Mouse (Mus musculus) hindbrain, embryonic 15.5 days (tissue): ENCODE measurements at regions not wholly inside any gene's neighbourhood (a gene's known extent, or its start where the extent isn't known, plus 50 kb on each side); places are given as distances from the start of the nearest gene placed in this dataset.

Experiments used
- ATAC-seq: fragments of 200-750 bp; cut with Nextera tagmentation; 2 replicates; pipeline ENCODE4 v1.8.0; 2017; ENCODE audit warnings: low read depth, moderate number of reproducible peaks, moderate TSS enrichment; ENCODE audit not compliant: low FRiP score
- H3K27ac ChIP-seq: fragments of 300-500 bp; sonication (generic); replicated peaks from 2 replicates; pipeline ENCODE4 v1.5.1; 2015; ENCODE audit warnings: mild to moderate bottlenecking, inconsistent platforms
- H3K27me3 ChIP-seq: fragments of 300-500 bp; sonication (generic); 2 replicates; pipeline ENCODE4 v1.6.1; 2015; ENCODE audit warnings: control low read depth, inconsistent platforms
- H3K36me3 ChIP-seq: fragments of 300-500 bp; sonication (generic); 2 replicates; pipeline ENCODE4 v1.6.1; 2015; ENCODE audit warnings: control low read depth, inconsistent platforms
- H3K4me1 ChIP-seq: fragments of 300-500 bp; sonication (generic); replicated peaks from 2 replicates; pipeline ENCODE4 v1.6.1; 2015; ENCODE audit warnings: control low read depth, inconsistent platforms
- H3K4me2 ChIP-seq: fragments of 300-500 bp; sonication (generic); 2 replicates; pipeline ENCODE4 v1.6.1; 2015; ENCODE audit warnings: moderate library complexity, mild to moderate bottlenecking, inconsistent platforms
- H3K4me3 ChIP-seq: fragments of 300-500 bp; sonication (generic); 2 replicates; pipeline ENCODE4 v1.5.1; 2015; ENCODE audit warnings: mild to moderate bottlenecking, inconsistent platforms
- H3K9ac ChIP-seq: fragments of 300-500 bp; sonication (generic); 2 replicates; pipeline ENCODE4 v1.6.1; 2015; ENCODE audit warnings: inconsistent platforms
- H3K9me3 ChIP-seq: fragments of 300-500 bp; sonication (generic); 2 replicates; pipeline ENCODE4 v1.6.1; 2016; ENCODE audit warnings: control low read depth, inconsistent platforms
- WGBS: fragments of 180-500 bp; shearing (Covaris S2); methylation state at CpG from one replicate; pipeline ENCODE4 v1.1.7; 2015; 5-methylcytosine and 5-hydroxymethylcytosine counted together

DNA sequence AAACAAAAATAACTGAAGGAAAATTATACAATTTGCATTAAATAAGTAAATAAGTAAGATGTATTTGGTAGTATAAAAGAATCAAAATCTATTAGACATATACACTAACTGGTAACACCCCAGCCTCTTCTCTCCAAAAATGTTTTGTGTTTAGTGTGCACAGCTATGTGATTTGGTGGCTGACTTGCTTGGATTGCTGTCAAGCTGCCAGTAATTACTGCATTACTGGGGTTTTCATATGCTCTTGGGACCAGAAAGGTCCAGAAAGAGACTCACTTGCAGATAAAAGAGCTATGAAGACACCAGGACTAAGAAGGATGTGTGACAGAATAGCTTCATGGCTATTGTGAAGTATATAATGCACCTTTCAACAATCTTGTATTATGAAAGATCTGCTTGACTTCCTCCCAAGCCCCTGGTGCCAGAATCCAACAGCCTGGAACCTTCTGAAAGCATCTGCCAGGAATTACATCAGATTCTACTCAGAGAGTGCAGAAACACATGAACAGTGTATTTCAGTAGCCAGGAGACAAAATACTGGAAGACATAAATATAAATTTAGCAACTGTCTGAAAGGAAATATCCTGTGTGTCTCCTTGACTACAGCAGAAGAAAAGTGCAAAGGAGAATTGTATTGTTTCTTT, 5132.6 kb downstream of the 9330182O14Rik start:
- Histone ChIP-seq H3K4me3 (no peak overlapping the region), H3K27me3 (no peaks in the 10 kb centered on the region), H3K4me2 (no peak overlapping the region), H3K36me3 (no peaks in the 10 kb centered on the region), H3K27ac (no peak overlapping the region), H3K9ac (no peak overlapping the region), H3K9me3 (no peaks in the 10 kb centered on the region), H3K4me1 (no peaks in the 10 kb centered on the region)
- ATAC-seq = peak; percentile 51; the same call in 1 of the 2 replicates

GRCm38 (mm10) chr15:45273677-45274076, 5139.5 kb downstream of the 9330182O14Rik start:
- Histone ChIP-seq H3K4me2 (no peak overlapping the region), H3K9me3 (no peaks in the 10 kb centered on the region), H3K27me3 (no peaks in the 10 kb centered on the region), H3K9ac (no peak overlapping the region), H3K4me3 (no peak overlapping the region), H3K4me1 (no peaks in the 10 kb centered on the region), H3K36me3 (no peaks in the 10 kb centered on the region), H3K27ac (no peak overlapping the region)
- 67% methylated on average over 1 of the region's 1 CpGs for WGBS
- ATAC-seq = 0 out of 2 replicates have a peak, but pooled peaks have one; percentile 30

DNA sequence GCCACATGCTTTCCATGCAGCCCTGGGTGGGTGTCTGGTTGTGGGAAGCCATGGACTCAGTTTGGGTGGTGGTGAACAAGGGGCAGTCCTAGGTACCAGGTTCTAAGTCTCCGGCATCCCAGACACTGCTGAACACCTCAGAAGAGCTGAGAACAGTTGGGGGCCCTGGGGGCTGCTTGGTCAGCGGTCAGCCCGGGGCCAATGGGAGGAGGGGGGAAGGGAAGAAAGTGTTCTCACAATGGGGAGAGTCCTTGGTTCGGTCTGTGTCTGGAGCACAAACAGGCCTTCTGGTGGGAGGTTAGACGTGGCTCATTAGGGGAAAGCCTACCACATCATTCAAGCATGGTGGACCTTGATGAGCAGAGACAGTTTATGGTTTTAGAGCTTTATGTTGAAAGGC, 5187.5 kb downstream of the 9330182O14Rik start:
- H3K36me3 ChIP-seq = no peaks in the 10 kb centered on the region
- no peak overlapping the region for H3K9ac ChIP-seq
- no peak for ATAC-seq
- 84% methylated on average over 5 of the region's 5 CpGs for WGBS
- H3K27me3 ChIP-seq = no peaks in the 10 kb centered on the region
- H3K4me3 ChIP-seq = no peak overlapping the region
- no peaks in the 10 kb centered on the region for H3K9me3 ChIP-seq
- H3K27ac ChIP-seq = no peak overlapping the region
- H3K4me1 ChIP-seq = no peaks in the 10 kb centered on the region
- H3K4me2 ChIP-seq = no peak overlapping the region

- Histone ChIP-seq H3K4me1 (no peaks in the 10 kb centered on the region), H3K4me2 (no peak overlapping the region), H3K9ac (no peak overlapping the region), H3K27ac (no peak overlapping the region), H3K9me3 (no peaks in the 10 kb centered on the region), H3K27me3 (no peaks in the 10 kb centered on the region), H3K36me3 (no peaks in the 10 kb centered on the region), H3K4me3 (no peak overlapping the region)
- WGBS = 89% methylated on average over 2 of the region's 2 CpGs
- ATAC-seq = peak; percentile 54; the same call in 1 of the 2 replicates
Measured at GRCm38 (mm10) chr15:45350496-45350895, 5216.3 kb downstream of the 9330182O14Rik start.
